Mouse (Mus musculus) bone marrow, adult 2 months (tissue): Measurements from ENCODE around the gene Usp48.

ENCODE experiments used
- CTCF ChIP-seq: fragments of 200-500 bp; IDR thresholded peaks from 2 replicates; pipeline ENCODE4 v1.5.1; 2011; ENCODE audit warnings: low read length, control low read depth; ENCODE audit not compliant: control insufficient read depth, insufficient read depth
- POLR2A ChIP-seq: fragments of 200-500 bp; IDR thresholded peaks from 2 replicates; pipeline ENCODE4 v1.6.1; 2011; ENCODE audit warnings: low read depth, mild to moderate bottlenecking, control low read depth, low read length, borderline replicate concordance; ENCODE audit not compliant: control insufficient read depth

GRCm38 (mm10) chr4:137659541-137659940, 66.0 kb downstream of the Usp48 start:
- TF ChIP-seq CTCF: no peak
- no peak for TF ChIP-seq POLR2A
